In the genomic region with DNA sequence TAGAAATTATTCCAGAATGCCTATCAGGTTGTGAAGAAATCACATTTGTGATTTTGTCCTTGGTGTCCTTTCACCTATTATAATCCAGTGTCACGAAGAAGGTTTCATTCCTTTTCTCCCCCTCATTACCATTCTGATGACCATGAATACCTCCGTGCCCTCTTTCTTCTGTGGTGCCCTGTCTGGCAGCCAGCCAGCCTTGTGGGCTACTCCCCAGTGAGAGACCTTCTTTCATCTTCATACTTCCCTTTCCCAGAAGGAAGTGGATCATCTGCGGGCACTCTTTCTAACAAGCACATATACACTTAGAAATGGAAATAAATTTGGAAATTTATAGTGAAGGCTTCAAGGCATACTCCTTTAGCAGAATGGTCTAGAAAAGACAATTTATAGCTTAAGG, we compare ENCODE assay signal across 26 mouse cellular contexts. TPM values are rescaled to one million over a fixed set of nuclear protein-coding genes. Genes with fewer than 3 reads are reported as not detected.
DNase-seq lines count a peak whose midpoint lies in the region; ATAC-seq and TF ChIP-seq lines count a peak whose summit lies in the region.
"Had no signal": no experiment of that assay in that cellular context is flagged by ENCODE, and none has a peak within 500 bp of the region (broad histone marks: within the 10 kb centered on the region; RNA-seq: fewer than 3 reads in every experiment).

No protein-coding gene starts in this region.

- H3K9ac ChIP-seq in forebrain, embryonic 14.5 days (ENCODE audit: low read length) = no peak overlapping the region
- H3K9ac ChIP-seq: embryonic facial prominence, embryonic 12.5 days; embryonic facial prominence, embryonic 15.5 days; forebrain, embryonic 12.5 days; heart, embryonic 13.5 days; hindbrain, embryonic 14.5 days had no signal

- TF ChIP-seq POLR2A in brain, embryonic 14.5 days (IDR thresholded peaks at IDR 0.05; ENCODE audit: borderline replicate concordance, extremely low read depth, insufficient read depth, insufficient read length, poor library complexity, severe bottlenecking) = no peak

- no peak overlapping the region for H3K27ac ChIP-seq in forebrain, embryonic 14.5 days (ENCODE audit: low read depth, low read length)
- H3K27ac ChIP-seq in forebrain, embryonic 10.5 days = no peak overlapping the region
- H3K27ac ChIP-seq: embryonic facial prominence, embryonic 12.5 days; embryonic facial prominence, embryonic 15.5 days; forebrain, embryonic 12.5 days; gastrocnemius, adult 2 months; heart, embryonic 13.5 days; hindbrain, embryonic 14.5 days; hindbrain, postnatal 0 days had no signal

- peak; percentile 24 for DNase-seq in forebrain, embryonic 14.5 days (ENCODE audit: low spot score)
- DNase-seq in forebrain, embryonic 10.5 days (ENCODE audit: extremely low spot score, low spot score) = no peak
- DNase-seq in retina, postnatal 1 day = peak; percentile 70
- no peak for DNase-seq in retina, embryonic 14.5 days (ENCODE audit: low spot score)
- DNase-seq in brain, embryonic 14.5 days (ENCODE audit: low read depth) = peak; percentile 50
- DNase-seq in lung, postnatal 36 days = no peak
- DNase-seq: adrenal gland, adult 8-10 months; adrenal gland, postnatal 25 days; cerebellum, adult 18-20 months; gastrocnemius, adult 2 months; gastrocnemius, postnatal 14 days; heart, adult 18-20 months; heart, postnatal 14 days; heart, postnatal 4 days had no signal

- H3K4me2 ChIP-seq in forebrain, embryonic 14.5 days (ENCODE audit: low read length) = no peak overlapping the region
- H3K4me2 ChIP-seq: embryonic facial prominence, embryonic 12.5 days; embryonic facial prominence, embryonic 15.5 days; forebrain, embryonic 12.5 days; heart, embryonic 13.5 days; hindbrain, embryonic 14.5 days had no signal

- no peaks in the 10 kb centered on the region for H3K27me3 ChIP-seq in forebrain, embryonic 14.5 days (replicated peaks; ENCODE audit: control insufficient read depth, insufficient read depth, low read length)
- no peaks in the 10 kb centered on the region for H3K27me3 ChIP-seq in forebrain, embryonic 10.5 days (ENCODE audit: poor library complexity, severe bottlenecking)
- H3K27me3 ChIP-seq: embryonic facial prominence, embryonic 12.5 days; embryonic facial prominence, embryonic 15.5 days; forebrain, embryonic 12.5 days; heart, embryonic 13.5 days had no signal

- peaks cover 2% of the 10 kb centered on the region; the same call in 1 of the 2 replicates for H3K4me1 ChIP-seq in forebrain, embryonic 14.5 days (ENCODE audit: control insufficient read depth, insufficient read depth, low read length)
- peaks cover 7% of the 10 kb centered on the region; the same call in 1 of the 2 replicates for H3K4me1 ChIP-seq in forebrain, embryonic 10.5 days
- H3K4me1 ChIP-seq: embryonic facial prominence, embryonic 12.5 days; embryonic facial prominence, embryonic 15.5 days; heart, embryonic 13.5 days had no signal

- 12% methylated on average over 3 of the region's 3 CpGs for WGBS in forebrain, embryonic 14.5 days
- WGBS in forebrain, embryonic 10.5 days = 78% methylated on average over 3 of the region's 3 CpGs

- H3K4me3 ChIP-seq in forebrain, embryonic 14.5 days (ENCODE audit: low read depth, low read length) = no peak overlapping the region
- H3K4me3 ChIP-seq in forebrain, embryonic 10.5 days = no peak overlapping the region
- H3K4me3 ChIP-seq: embryonic facial prominence, embryonic 12.5 days; embryonic facial prominence, embryonic 15.5 days; forebrain, embryonic 12.5 days; gastrocnemius, adult 2 months; heart, embryonic 13.5 days had no signal

- no peak for TF ChIP-seq CTCF in brain, embryonic 14.5 days (IDR thresholded peaks at IDR 0.05; ENCODE audit: borderline replicate concordance, extremely low read depth, insufficient read depth, insufficient read length)

- no peak for ATAC-seq in forebrain, embryonic 14.5 days
- ATAC-seq: activated CD4-positive, CD25-positive, alpha-beta regulatory T cell, adult 4 months; CD4-positive, CD25-positive, alpha-beta regulatory T cell, adult 4 months; forebrain, embryonic 16.5 days; hindbrain, postnatal 0 days; inflammation-experienced regulatory T-cells, adult 6 months; intestine, embryonic 16.5 days had no signal

- no peaks in the 10 kb centered on the region for H3K36me3 ChIP-seq in forebrain, embryonic 14.5 days (ENCODE audit: control insufficient read depth, insufficient read depth, low read length)
- H3K36me3 ChIP-seq in forebrain, embryonic 10.5 days (replicated peaks) = peaks cover 5% of the 10 kb centered on the region; the same call in 1 of the 2 replicates
- H3K36me3 ChIP-seq: embryonic facial prominence, embryonic 12.5 days; embryonic facial prominence, embryonic 15.5 days; forebrain, embryonic 12.5 days; heart, embryonic 13.5 days had no signal

- H3K9me3 ChIP-seq in forebrain, embryonic 14.5 days (replicated peaks; ENCODE audit: control insufficient read depth, low read length) = no peaks in the 10 kb centered on the region
- no peaks in the 10 kb centered on the region for H3K9me3 ChIP-seq in forebrain, embryonic 10.5 days
- H3K9me3 ChIP-seq: embryonic facial prominence, embryonic 12.5 days; embryonic facial prominence, embryonic 15.5 days; forebrain, embryonic 12.5 days; heart, embryonic 13.5 days had no signal

RNA-seq across cellular contexts. Expression of gene Ptprz1, which starts 26.7 kb away (rescaled TPM):
- polyA plus RNA-seq in forebrain, embryonic 14.5 days (2014; fragmentation: Nextera tagmentation; extraction: Ambion mirVana) = 80.5 and 95.5 TPM in 2 replicates
- 52.2 and 53.1 TPM in 2 replicates for polyA plus RNA-seq in forebrain, embryonic 10.5 days (2016; fragmentation: Nextera tagmentation; extraction: Ambion mirVana)
- polyA plus RNA-seq in brain, embryonic 14.5 days (2012; rRNA removed) = 110 and 128 TPM in 2 replicates
- polyA plus RNA-seq: C2C12 had no signal

Comparison
In these comparisons a context has a peak if more than half of its experiments do, and no peak if none do; other contexts are left out.
1. DNase-seq: peak in forebrain, embryonic 14.5 days (single experiment), retina, postnatal 1 day (single experiment) and brain, embryonic 14.5 days (single experiment); none in forebrain, embryonic 10.5 days (single experiment), retina, embryonic 14.5 days (single experiment) and lung, postnatal 36 days (single experiment).